Mouse (Mus musculus): Measurements from ENCODE around the gene Wdr6. TPM values are rescaled to one million over a fixed set of nuclear protein-coding genes. Genes with fewer than 3 reads are reported as not detected.

The Wdr6 gene
- total and polyA plus RNA-seq, 3 experiments = 43.5 to 44.9 TPM; not detected in 1

DNA sequence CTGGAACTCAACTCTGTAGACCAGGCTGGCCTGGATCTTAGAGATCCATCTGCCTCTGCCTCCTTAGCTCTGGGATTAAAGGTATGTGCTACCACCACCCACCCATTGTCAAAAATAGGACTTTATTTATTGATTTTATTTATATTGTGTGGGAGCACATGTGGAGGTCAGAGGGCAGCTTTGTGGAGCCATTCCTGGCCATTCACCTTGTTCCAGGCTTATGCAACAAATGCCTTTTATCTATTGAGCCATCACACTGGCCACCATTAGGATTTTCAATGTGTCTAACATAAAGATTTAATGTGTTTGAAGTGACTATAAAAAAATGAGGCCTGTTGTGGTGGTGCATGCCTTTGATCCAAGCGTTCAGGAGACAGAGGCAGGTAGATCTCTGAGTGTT lies 47.0 kb downstream of the Wdr6 start:
- Histone ChIP-seq H3K79me2 (ENCODE audit: control insufficient read depth, insufficient read depth, low read length, poor library complexity) (peaks cover 19% of the 10 kb centered on the region), H3K9ac (ENCODE audit: control insufficient read depth, low read depth, low read length, poor library complexity, severe bottlenecking) (no peak overlapping the region), H3K36me3 (ENCODE audit: control insufficient read depth in 1 of 2, insufficient read depth in 2 of 2, low read length in 2 of 2) (peaks cover 2 to 44% of the 10 kb centered on the region in 2 experiments; a peak in 2 of 4 replicates), H3K27me3 (ENCODE audit: control insufficient read depth in 1 of 2, insufficient read depth in 2 of 2, low read length in 2 of 2) (no peaks in the 10 kb centered on the region), H3K4me1 (ENCODE audit: control insufficient read depth in 1 of 2, insufficient read depth in 2 of 2, low read length in 2 of 2) (no peaks in the 10 kb centered on the region; a peak in 1 of 4 replicates), H3K4me3 (ENCODE audit: control insufficient read depth in 1 of 2, insufficient read depth in 1 of 2, low read depth in 2 of 2, low read length in 2 of 2) (no peak overlapping the region), H3K27ac (ENCODE audit: control insufficient read depth, low read depth, low read length) (no peak overlapping the region), H3K9me3 (replicated peaks; ENCODE audit: insufficient read depth, low read length) (no peaks in the 10 kb centered on the region)
- TF ChIP-seq ZNF384 (IDR thresholded peaks at IDR 0.05; ENCODE audit: low read depth, low read length) = no peak
- no peak for TF ChIP-seq POLR2AphosphoS5 (IDR thresholded peaks at IDR 0.05; ENCODE audit: borderline replicate concordance, low read depth, low read length)
- no peak for TF ChIP-seq UBTF (IDR thresholded peaks at IDR 0.05; ENCODE audit: borderline replicate concordance, insufficient read depth, low read depth, low read length)
- no peak for TF ChIP-seq BHLHE40 (IDR thresholded peaks at IDR 0.05; ENCODE audit: borderline replicate concordance, low read depth, low read length)
- no peak for TF ChIP-seq POLR2AphosphoS2 (IDR thresholded peaks at IDR 0.05; ENCODE audit: low read length)
- TF ChIP-seq ELF1 (IDR thresholded peaks at IDR 0.05; ENCODE audit: low read depth, low read length) = no peak
- no peak for TF ChIP-seq USF1 (IDR thresholded peaks at IDR 0.05; ENCODE audit: low read depth, low read length)
- TF ChIP-seq NRF1 (IDR thresholded peaks at IDR 0.05; ENCODE audit: insufficient read depth, low read depth, low read length, poor library complexity, severe bottlenecking) = no peak
- TF ChIP-seq RCOR1 (IDR thresholded peaks at IDR 0.05; ENCODE audit: low read depth, low read length) = no peak
- TF ChIP-seq ZC3H11A (IDR thresholded peaks at IDR 0.05; ENCODE audit: low read depth, low read length) = no peak
- no peak for TF ChIP-seq E2F4 (IDR thresholded peaks at IDR 0.05; ENCODE audit: borderline replicate concordance, low read depth, low read length)
- TF ChIP-seq MXI1 (IDR thresholded peaks at IDR 0.05; ENCODE audit: low read depth, low read length) = no peak
- TF ChIP-seq MEF2A (IDR thresholded peaks at IDR 0.05; ENCODE audit: extremely low read depth, insufficient replicate concordance, low read depth, low read length, poor library complexity, severe bottlenecking) = no peak
- TF ChIP-seq ZMIZ1 (IDR thresholded peaks at IDR 0.05; ENCODE audit: low read depth, low read length) = no peak
- no peak for TF ChIP-seq HCFC1 (IDR thresholded peaks at IDR 0.05; ENCODE audit: low read depth, low read length)
- no peak for TF ChIP-seq MAX (IDR thresholded peaks at IDR 0.05; ENCODE audit: low read length)
- TF ChIP-seq ZKSCAN1 (IDR thresholded peaks at IDR 0.05; ENCODE audit: low read depth, low read length) = no peak
- no peak for TF ChIP-seq KAT2A (conservative IDR thresholded peaks at IDR 0.05; ENCODE audit: low read depth, low read length)
- no peak for TF ChIP-seq MAFK (IDR thresholded peaks at IDR 0.05; ENCODE audit: borderline replicate concordance, low read depth, low read length)
- no peak for TF ChIP-seq GABPA (IDR thresholded peaks at IDR 0.05; ENCODE audit: low read depth, low read length)
- no peak for DNase-seq (ENCODE audit: low read depth, low spot score)

GRCm38 (mm10) chr9:108530954-108531353 lies 47.6 kb downstream of the Wdr6 start:
- Histone ChIP-seq H3K9ac (ENCODE audit: control insufficient read depth, low read depth, low read length, poor library complexity, severe bottlenecking) (no peak overlapping the region), H3K9me3 (replicated peaks; ENCODE audit: insufficient read depth, low read length) (no peaks in the 10 kb centered on the region)
- no peak for TF ChIP-seq SMC3 (IDR thresholded peaks at IDR 0.05; ENCODE audit: low read depth, low read length)
- TF ChIP-seq CTCF (IDR thresholded peaks at IDR 0.05 in 2 of 3, conservative IDR thresholded peaks at IDR 0.05 in 1 of 3; ENCODE audit: control insufficient read depth in 1 of 3, insufficient read depth in 1 of 3, low read depth in 2 of 3, low read length in 3 of 3, poor library complexity in 1 of 3, severe bottlenecking in 1 of 3) = no peak
- no peak for TF ChIP-seq ZNF384 (IDR thresholded peaks at IDR 0.05; ENCODE audit: low read depth, low read length)
- no peak for TF ChIP-seq POLR2AphosphoS5 (IDR thresholded peaks at IDR 0.05; ENCODE audit: borderline replicate concordance, low read depth, low read length)
- no peak for TF ChIP-seq USF1 (IDR thresholded peaks at IDR 0.05; ENCODE audit: low read depth, low read length)
- TF ChIP-seq RAD21 (IDR thresholded peaks at IDR 0.05; ENCODE audit: low read depth, low read length) = no peak
- no peak for TF ChIP-seq MXI1 (IDR thresholded peaks at IDR 0.05; ENCODE audit: low read depth, low read length)
- TF ChIP-seq CHD1 (IDR thresholded peaks at IDR 0.05; ENCODE audit: low read depth, low read length) = no peak
- no peak for TF ChIP-seq TCF12 (IDR thresholded peaks at IDR 0.05; ENCODE audit: low read depth, low read length)
- TF ChIP-seq USF2 (IDR thresholded peaks at IDR 0.05; ENCODE audit: borderline replicate concordance in 1 of 2, insufficient read depth in 1 of 2, low read depth in 1 of 2, low read length in 2 of 2) = no peak
- no peak for TF ChIP-seq ZC3H11A (IDR thresholded peaks at IDR 0.05; ENCODE audit: low read depth, low read length)
- TF ChIP-seq MAX (IDR thresholded peaks at IDR 0.05; ENCODE audit: low read length) = no peak
- no peak for TF ChIP-seq GABPA (IDR thresholded peaks at IDR 0.05; ENCODE audit: low read depth, low read length)
- no peak for TF ChIP-seq MYB (IDR thresholded peaks at IDR 0.05; ENCODE audit: low read depth, low read length)
- TF ChIP-seq HCFC1 (IDR thresholded peaks at IDR 0.05; ENCODE audit: low read depth, low read length) = no peak
- no peak for TF ChIP-seq MYC (IDR thresholded peaks at IDR 0.05; ENCODE audit: low read depth, low read length)
- no peak for TF ChIP-seq CHD2 (IDR thresholded peaks at IDR 0.05; ENCODE audit: low read length)
- TF ChIP-seq TBP (IDR thresholded peaks at IDR 0.05; ENCODE audit: low read depth, low read length) = no peak
- no peak for TF ChIP-seq ZMIZ1 (IDR thresholded peaks at IDR 0.05; ENCODE audit: low read depth, low read length)

More at GRCm38 (mm10) chr9:108530954-108531353, 47.6 kb downstream of the Wdr6 start:
- no peaks in the 10 kb centered on the region; a peak in 1 of 4 replicates for H3K4me1 ChIP-seq (ENCODE audit: control insufficient read depth in 1 of 2, insufficient read depth in 2 of 2, low read length in 2 of 2)
- no peak overlapping the region for H3K27ac ChIP-seq (ENCODE audit: control insufficient read depth, low read depth, low read length)
- H3K79me2 ChIP-seq (ENCODE audit: control insufficient read depth, insufficient read depth, low read length, poor library complexity) = peaks cover 18% of the 10 kb centered on the region
- H3K4me3 ChIP-seq (ENCODE audit: control insufficient read depth in 1 of 2, insufficient read depth in 1 of 2, low read depth in 2 of 2, low read length in 2 of 2) = no peak overlapping the region
- DNase-seq (ENCODE audit: low read depth, low spot score) = no peak
- H3K27me3 ChIP-seq (ENCODE audit: control insufficient read depth in 1 of 2, insufficient read depth in 2 of 2, low read length in 2 of 2) = no peaks in the 10 kb centered on the region
- H3K36me3 ChIP-seq (ENCODE audit: control insufficient read depth in 1 of 2, insufficient read depth in 2 of 2, low read length in 2 of 2) = peaks cover under 1 to 46% of the 10 kb centered on the region in 2 experiments; a peak in 2 of 4 replicates
